Mouse (Mus musculus) brain, adult 2 months (tissue): ENCODE data around the gene Ppp1r36.
A peak's percentile ranks its signal among the peaks of the same experiment; 100 is the strongest.

Experiments
- DNase-seq: peaks from one replicate; pipeline ENCODE4 v3.0.0; 2011; ENCODE audit warnings: low read depth, low spot score

Ppp1r36 gene

DNA sequence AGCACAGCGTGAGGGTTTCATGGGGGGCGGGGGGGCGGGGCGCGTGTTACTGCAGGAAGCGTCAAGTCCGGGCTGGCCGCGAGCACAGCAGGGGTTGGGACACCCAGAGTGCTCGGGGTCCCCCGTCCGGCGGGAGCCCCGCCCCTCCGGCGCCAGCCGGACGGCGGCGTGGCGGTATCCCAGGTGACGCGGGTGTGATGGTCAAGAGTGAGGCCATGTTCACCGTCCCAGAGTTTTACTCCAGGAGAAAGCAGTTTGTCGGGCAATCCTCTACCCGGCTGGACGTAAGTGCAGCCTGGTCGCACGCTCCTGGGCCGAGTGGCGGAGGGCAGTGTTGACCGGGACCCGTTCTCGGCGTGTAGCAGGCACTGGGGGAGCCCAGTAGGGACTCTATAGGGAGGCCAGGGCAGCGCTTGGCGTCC is at the start of gene Ppp1r36:
TSS of gene Ppp1r36 (plus strand) at position 106 of the 422 bp plus-strand sequence.
- DNase-seq = no peak

GRCm38 (mm10) chr12:76368201-76368789 is 49.0 kb upstream of the Ppp1r36 start:
- DNase-seq = peak; percentile 12

GRCm38 (mm10) chr12:76368790-76369205 is 48.5 kb upstream of the Ppp1r36 start:
- peak; percentile 79 for DNase-seq

DNA sequence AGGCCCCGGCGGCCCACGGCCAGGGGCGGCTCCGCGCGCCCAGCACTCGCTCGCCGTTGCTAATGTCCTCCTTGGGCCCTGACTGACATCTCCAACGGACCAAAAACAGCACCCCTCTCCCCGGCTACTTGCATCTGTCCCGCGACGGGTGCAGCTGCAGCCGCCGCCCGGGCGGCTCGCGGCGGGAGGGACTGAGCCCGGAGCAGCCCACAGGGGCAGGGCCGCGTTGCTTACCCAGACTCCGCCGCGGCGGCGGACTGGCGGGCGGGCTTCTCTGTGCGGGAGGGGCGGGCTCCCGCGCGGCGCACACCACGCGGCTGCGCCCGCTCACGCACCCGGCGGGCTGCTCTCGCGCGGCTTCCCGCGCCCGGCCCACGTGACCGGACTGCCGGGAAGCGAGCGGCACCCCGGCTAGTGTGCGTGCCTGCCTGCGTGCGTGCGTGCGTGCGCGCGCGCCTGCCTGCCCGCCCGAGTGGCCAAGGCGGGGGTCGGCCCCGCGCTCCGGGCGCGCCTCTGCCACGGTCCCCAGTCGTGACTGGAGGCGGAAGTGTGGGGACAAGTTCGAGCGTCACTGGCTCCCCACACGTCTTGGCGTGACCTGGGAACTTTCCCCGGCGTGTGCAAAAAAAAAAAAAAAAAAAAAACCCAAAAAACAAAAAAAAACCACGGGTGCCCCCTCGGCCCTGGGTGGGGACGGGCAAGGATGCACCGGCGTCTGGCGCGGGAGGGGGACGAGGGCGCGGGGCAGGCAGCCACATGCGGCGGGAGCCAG is 47.9 kb upstream of the Ppp1r36 start, which contains the start of gene Zbtb25:
TSS of gene Zbtb25 (minus strand) at position 397 of the 772 bp plus-strand sequence.
- DNase-seq = peak; percentile 98

GRCm38 (mm10) chr12:76369978-76370830 is 47.1 kb upstream of the Ppp1r36 start, which contains the start of gene Zbtb1:
Gene Zbtb1 (plus strand): TSS chr12:76370266.
- peak; percentile 88 for DNase-seq

- peak; percentile 80 for DNase-seq
Measured at GRCm38 (mm10) chr12:76370831-76371571, 46.3 kb upstream of the Ppp1r36 start.

- no peak for DNase-seq
Measured at GRCm38 (mm10) chr12:76372046-76372445, 45.3 kb upstream of the Ppp1r36 start.

DNA sequence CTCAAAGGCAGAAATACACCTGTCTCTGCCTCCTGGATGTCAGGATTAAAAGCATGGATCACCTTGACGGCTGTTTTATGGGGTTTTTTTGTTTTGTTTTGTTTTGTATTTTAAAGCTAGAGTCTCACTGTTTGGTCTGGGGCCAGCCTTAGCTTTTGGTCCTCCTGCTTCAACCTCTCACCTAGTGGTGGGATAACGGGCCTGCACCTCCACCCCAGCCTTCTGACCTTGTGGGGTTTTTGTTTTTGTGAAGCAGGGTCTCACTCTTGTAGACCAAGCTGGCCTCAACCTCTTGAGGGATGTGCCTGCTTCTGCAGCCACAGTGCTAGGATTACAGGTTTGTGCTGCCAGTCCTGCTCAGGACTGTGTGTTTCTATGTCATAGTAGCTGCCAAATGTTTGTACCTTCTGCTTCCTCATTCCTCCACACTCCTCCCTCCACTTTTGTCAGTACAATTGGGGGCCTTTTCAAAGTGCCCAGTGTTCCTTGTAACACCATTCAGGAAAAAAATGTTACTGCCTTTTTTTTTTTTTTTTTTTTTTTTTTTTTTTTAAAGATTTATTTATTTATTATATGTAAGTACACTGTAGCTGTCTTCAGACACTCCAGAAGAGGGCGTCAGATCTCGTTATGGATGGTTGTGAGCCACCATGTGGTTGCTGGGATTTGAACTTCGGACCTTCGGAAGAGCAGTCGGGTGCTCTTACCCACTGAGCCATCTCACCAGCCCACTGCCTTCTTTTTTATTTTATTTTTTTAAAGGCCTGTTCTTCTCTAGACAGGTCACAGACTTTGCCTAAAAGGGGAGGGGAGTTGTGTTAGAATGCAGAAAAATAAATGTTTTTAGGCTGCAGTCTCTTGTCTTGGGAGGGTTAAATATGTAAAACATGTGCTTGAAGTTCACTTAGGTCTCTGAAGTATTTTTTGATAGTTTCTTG is 44.2 kb upstream of the Ppp1r36 start:
- DNase-seq = no peak

DNA sequence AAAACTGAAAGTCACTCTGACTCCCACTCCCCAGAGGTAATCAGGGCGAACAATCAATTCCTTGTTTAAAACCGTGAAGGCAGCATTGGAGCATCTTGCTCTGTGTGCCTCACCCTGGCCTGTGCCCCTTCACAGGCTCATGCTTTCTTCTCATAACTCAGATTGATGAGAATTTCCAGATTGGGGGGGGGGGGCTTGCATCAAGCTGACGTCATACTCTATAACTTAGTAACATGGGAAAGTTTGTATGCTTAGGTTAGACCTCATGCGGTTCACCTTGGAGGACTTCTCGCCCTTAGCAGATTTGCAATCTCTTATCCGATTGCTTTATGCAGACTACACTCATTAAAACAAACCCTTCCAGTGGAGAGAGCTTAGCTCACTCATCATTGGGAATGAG is 43.3 kb upstream of the Ppp1r36 start:
- no peak for DNase-seq

- DNase-seq = no peak
Measured at GRCm38 (mm10) chr12:76374911-76375310, 42.4 kb upstream of the Ppp1r36 start.

DNA sequence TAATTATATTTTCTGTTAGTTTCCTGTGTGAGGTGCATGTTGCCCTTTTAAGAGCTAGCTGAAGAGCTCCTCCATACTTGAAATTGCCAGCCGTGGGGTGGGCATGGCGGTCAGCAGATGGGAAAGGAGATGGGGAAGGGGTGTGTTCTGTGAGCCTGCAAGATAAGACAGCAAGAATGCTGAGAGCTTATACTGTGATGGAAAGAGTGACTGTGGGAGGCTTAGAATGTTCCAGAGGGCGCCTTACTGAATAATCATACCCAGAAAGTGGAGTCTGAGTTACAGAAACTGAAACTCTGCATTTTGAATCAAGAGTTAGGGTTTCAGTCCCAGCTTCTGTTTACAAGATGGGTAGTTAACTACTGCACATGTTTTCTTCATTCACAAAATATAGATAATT is 41.8 kb upstream of the Ppp1r36 start:
- DNase-seq = no peak

DNA sequence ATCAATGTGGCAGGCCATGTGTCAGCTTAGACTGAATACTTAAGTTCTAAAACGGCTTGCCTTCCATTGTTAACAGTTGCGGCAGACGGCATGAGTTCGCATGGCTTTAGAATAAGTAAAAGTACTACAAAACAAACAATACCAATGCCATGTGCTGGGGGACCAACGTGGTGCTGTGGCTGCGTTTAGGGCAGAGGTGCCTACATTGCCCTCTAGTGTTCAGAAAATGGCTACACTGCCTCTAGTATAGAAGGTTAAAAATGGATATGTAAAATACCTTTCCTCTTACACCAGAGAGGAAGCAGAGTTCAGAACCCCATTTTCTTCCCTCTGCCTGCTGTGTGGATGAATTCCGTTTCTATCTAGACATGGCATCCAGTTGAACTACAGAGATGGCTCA is 40.7 kb upstream of the Ppp1r36 start:
- DNase-seq = peak; percentile 56

GRCm38 (mm10) chr12:76377059-76377458 is 40.3 kb upstream of the Ppp1r36 start:
- DNase-seq = no peak

GRCm38 (mm10) chr12:76377726-76378125 is 39.6 kb upstream of the Ppp1r36 start:
- no peak for DNase-seq

DNA sequence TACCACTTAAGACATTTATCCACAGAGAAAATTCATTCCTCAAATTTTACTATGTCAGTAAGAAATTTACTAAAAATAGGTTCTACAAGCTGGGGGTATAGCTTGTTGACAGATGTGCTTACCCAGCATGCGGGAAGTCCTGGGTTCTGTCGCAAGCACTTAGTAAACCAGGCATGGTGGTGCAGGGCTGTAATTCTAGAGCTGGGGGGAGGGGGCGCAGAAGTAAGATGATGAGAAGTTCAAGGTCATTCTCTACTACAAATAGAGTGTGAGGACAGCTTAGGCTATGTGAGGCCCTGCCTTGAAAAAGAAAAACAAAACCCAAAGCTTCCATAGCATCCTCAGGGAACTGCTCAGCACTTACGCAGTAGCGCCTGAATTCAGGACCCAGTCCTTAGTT is 38.8 kb upstream of the Ppp1r36 start:
- no peak for DNase-seq

- no peak for DNase-seq
Measured at GRCm38 (mm10) chr12:76380151-76380550, 37.2 kb upstream of the Ppp1r36 start.

DNA sequence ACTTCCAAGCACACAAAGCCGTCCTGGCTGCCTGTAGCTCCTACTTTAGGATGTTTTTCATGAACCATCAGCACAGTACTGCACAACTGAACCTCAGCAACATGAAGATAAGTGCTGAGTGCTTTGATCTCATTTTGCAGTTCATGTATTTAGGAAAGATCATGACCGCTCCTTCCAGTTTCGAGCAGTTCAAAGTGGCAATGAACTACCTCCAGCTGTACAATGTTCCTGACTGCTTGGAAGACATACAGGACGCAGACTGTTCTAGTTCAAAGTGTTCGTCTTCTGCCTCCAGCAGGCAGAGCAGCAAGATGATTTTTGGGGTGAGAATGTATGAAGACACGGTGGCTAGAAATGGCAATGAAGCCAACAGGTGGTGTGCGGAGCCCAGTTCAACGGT is 32.0 kb upstream of the Ppp1r36 start:
- no peak for DNase-seq

GRCm38 (mm10) chr12:76388794-76389193 is 28.5 kb upstream of the Ppp1r36 start:
- peak; percentile 51 for DNase-seq

GRCm38 (mm10) chr12:76391595-76392271 is 25.6 kb upstream of the Ppp1r36 start:
- no peak for DNase-seq

DNA sequence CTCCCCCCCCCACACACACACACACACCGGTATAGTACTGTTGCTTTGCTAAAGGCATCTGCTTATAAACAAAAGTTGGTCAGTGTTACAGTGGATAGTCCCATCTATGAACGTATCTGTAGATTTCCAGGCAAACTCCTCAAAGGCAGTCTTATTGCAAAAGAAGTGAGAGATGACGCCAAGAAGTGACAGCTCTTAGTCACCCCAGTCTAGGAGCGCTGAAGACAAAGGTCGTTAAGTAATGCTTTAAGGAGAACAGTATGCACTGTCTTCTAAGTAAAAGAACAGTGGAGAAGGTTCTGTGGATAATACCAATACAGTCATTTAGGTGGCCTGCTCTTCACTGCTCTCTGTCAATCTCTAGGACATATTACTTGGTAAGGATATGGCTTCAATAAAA is 24.4 kb upstream of the Ppp1r36 start:
- DNase-seq = no peak
